Mouse (Mus musculus): ENCODE measurements around the gene Kyat1. TPM values are rescaled to one million over a fixed set of nuclear protein-coding genes. Genes with fewer than 3 reads are reported as not detected.
"Not testable (repeated sequence)": the region's sequence is repeated elsewhere in the genome, so short reads cannot be mapped to it uniquely, and the experiment has no call there.

Gene Kyat1
- polyA plus RNA-seq, 1 experiment from 2014 or later, result 7.6 TPM

- Histone ChIP-seq H3K4me2 (ENCODE audit: low read depth, severe bottlenecking) (no peak overlapping the region), H3K27me3 (ENCODE audit: control insufficient read depth, insufficient read depth, low read length) (no peaks in the 10 kb centered on the region), H3K4me1 (ENCODE audit: control insufficient read depth, insufficient read depth, low read length) (peaks cover 9% of the 10 kb centered on the region), H3K4me3 (ENCODE audit: low read depth, low read length) (no peak overlapping the region), H3K9me3 (ENCODE audit: control insufficient read depth, low read length) (no peaks in the 10 kb centered on the region), H3K27ac (replicated peaks; ENCODE audit: low read depth, low read length) (no peak overlapping the region), H3K9ac (ENCODE audit: low read length) (no peak overlapping the region), H3K36me3 (ENCODE audit: control insufficient read depth, insufficient read depth, low read length) (peaks cover 24% of the 10 kb centered on the region)
- DNase-seq (ENCODE audit: low spot score) (no peak), ATAC-seq (ENCODE audit: insufficient number of reproducible peaks, low FRiP score, low TSS enrichment, low read depth) (no peak)
- 92% methylated on average over 8 of the region's 8 CpGs for WGBS
Observed at GRCm38 (mm10) chr2:30175897-30176296, 29.8 kb downstream of the Kyat1 start.

- Histone ChIP-seq H3K9ac (ENCODE audit: low read length) (no peak overlapping the region), H3K4me2 (ENCODE audit: low read depth, severe bottlenecking) (no peak overlapping the region), H3K27me3 (ENCODE audit: control insufficient read depth, insufficient read depth, low read length) (no peaks in the 10 kb centered on the region), H3K9me3 (ENCODE audit: control insufficient read depth, low read length) (no peaks in the 10 kb centered on the region), H3K27ac (replicated peaks; ENCODE audit: low read depth, low read length) (no peak overlapping the region), H3K4me1 (ENCODE audit: control insufficient read depth, insufficient read depth, low read length) (peaks cover 9% of the 10 kb centered on the region), H3K4me3 (ENCODE audit: low read depth, low read length) (no peak overlapping the region), H3K36me3 (ENCODE audit: control insufficient read depth, insufficient read depth, low read length) (peaks cover 24% of the 10 kb centered on the region)
- DNase-seq (ENCODE audit: low spot score) (no peak), ATAC-seq (ENCODE audit: insufficient number of reproducible peaks, low FRiP score, low TSS enrichment, low read depth) (no peak)
- WGBS, result 95% methylated on average over 20 of the region's 20 CpGs
Observed at GRCm38 (mm10) chr2:30173541-30174240, 32.0 kb downstream of the Kyat1 start.

GRCm38 (mm10) chr2:30171997-30172382, 33.7 kb downstream of the Kyat1 start:
- Histone ChIP-seq H3K4me3 (ENCODE audit: low read depth, low read length) (peak overlapping the region; percentile 73), H3K4me2 (ENCODE audit: low read depth, severe bottlenecking) (peak overlapping the region; percentile 96), H3K9me3 (ENCODE audit: control insufficient read depth, low read length) (no peaks in the 10 kb centered on the region), H3K27me3 (ENCODE audit: control insufficient read depth, insufficient read depth, low read length) (no peaks in the 10 kb centered on the region), H3K36me3 (ENCODE audit: control insufficient read depth, insufficient read depth, low read length) (peaks cover 24% of the 10 kb centered on the region), H3K27ac (replicated peaks; ENCODE audit: low read depth, low read length) (no peak overlapping the region), H3K4me1 (ENCODE audit: control insufficient read depth, insufficient read depth, low read length) (peaks cover 3% of the 10 kb centered on the region), H3K9ac (ENCODE audit: low read length) (peak overlapping the region; percentile 76)
- WGBS, result under 1% methylated on average over 19 of the region's 19 CpGs
- DNase-seq (ENCODE audit: low spot score) (no peak), ATAC-seq (ENCODE audit: insufficient number of reproducible peaks, low FRiP score, low TSS enrichment, low read depth) (0 out of 2 replicates have a peak, but pooled peaks have one; percentile 10)

GRCm38 (mm10) chr2:30171371-30171996, 34.2 kb downstream of the Kyat1 start, which contains the start of gene Endog:
Endog (plus strand) TSS chr2:30171493.
- H3K27ac ChIP-seq (replicated peaks; ENCODE audit: low read depth, low read length), result peak within 1 kb of the TSS; percentile 62
- under 1% methylated on average over 75 of the region's 75 CpGs for WGBS
- no peaks in the 10 kb centered on the region for H3K27me3 ChIP-seq (ENCODE audit: control insufficient read depth, insufficient read depth, low read length)
- H3K4me1 ChIP-seq (ENCODE audit: control insufficient read depth, insufficient read depth, low read length), result peaks cover 3% of the 10 kb centered on the region; the same call in 1 of the 2 replicates
- peak within 1 kb of the TSS; percentile 96 for H3K4me2 ChIP-seq (ENCODE audit: low read depth, severe bottlenecking)
- H3K36me3 ChIP-seq (ENCODE audit: control insufficient read depth, insufficient read depth, low read length), result peaks cover 23% of the 10 kb centered on the region
- peaks cover 5% of the 10 kb centered on the region; the same call in 1 of the 2 replicates for H3K9me3 ChIP-seq (ENCODE audit: control insufficient read depth, low read length)
- H3K9ac ChIP-seq (ENCODE audit: low read length), result peak within 1 kb of the TSS; percentile 76
- ATAC-seq (ENCODE audit: insufficient number of reproducible peaks, low FRiP score, low TSS enrichment, low read depth) (peak; percentile 87), DNase-seq (ENCODE audit: low spot score) (peak; percentile 83)
- peak within 1 kb of the TSS; percentile 73 for H3K4me3 ChIP-seq (ENCODE audit: low read depth, low read length)

GRCm38 (mm10) chr2:30166677-30167076, 39.0 kb downstream of the Kyat1 start:
- Histone ChIP-seq H3K4me1 (ENCODE audit: control insufficient read depth, insufficient read depth, low read length) (no peaks in the 10 kb centered on the region), H3K27ac (replicated peaks; ENCODE audit: low read depth, low read length) (no peak overlapping the region), H3K36me3 (ENCODE audit: control insufficient read depth, insufficient read depth, low read length) (no peaks in the 10 kb centered on the region), H3K27me3 (ENCODE audit: control insufficient read depth, insufficient read depth, low read length) (no peaks in the 10 kb centered on the region), H3K4me2 (ENCODE audit: low read depth, severe bottlenecking) (no peak overlapping the region), H3K9ac (ENCODE audit: low read length) (no peak overlapping the region), H3K4me3 (ENCODE audit: low read depth, low read length) (no peak overlapping the region), H3K9me3 (ENCODE audit: control insufficient read depth, low read length) (peaks cover 5% of the 10 kb centered on the region; the same call in 1 of the 2 replicates)
- 55% methylated on average over 4 of the region's 4 CpGs for whole genome bisulfite sequencing
- DNase-seq (ENCODE audit: low spot score) (no peak), ATAC-seq (ENCODE audit: insufficient number of reproducible peaks, low FRiP score, low TSS enrichment, low read depth) (no peak)

- WGBS, result 50% methylated on average over 9 of the region's 9 CpGs
- Histone ChIP-seq H3K9ac (ENCODE audit: low read length) (no peak overlapping the region), H3K4me1 (ENCODE audit: control insufficient read depth, insufficient read depth, low read length) (no peaks in the 10 kb centered on the region), H3K4me3 (ENCODE audit: low read depth, low read length) (no peak overlapping the region), H3K27ac (replicated peaks; ENCODE audit: low read depth, low read length) (no peak overlapping the region), H3K27me3 (ENCODE audit: control insufficient read depth, insufficient read depth, low read length) (no peaks in the 10 kb centered on the region), H3K4me2 (ENCODE audit: low read depth, severe bottlenecking) (no peak overlapping the region), H3K36me3 (ENCODE audit: control insufficient read depth, insufficient read depth, low read length) (no peaks in the 10 kb centered on the region), H3K9me3 (ENCODE audit: control insufficient read depth, low read length) (peaks cover 5% of the 10 kb centered on the region; the same call in 1 of the 2 replicates)
- no peak for ATAC-seq (ENCODE audit: insufficient number of reproducible peaks, low FRiP score, low TSS enrichment, low read depth)
- DNase-seq (ENCODE audit: low spot score), result no peak
Observed at GRCm38 (mm10) chr2:30164340-30164932, 41.2 kb downstream of the Kyat1 start.

GRCm38 (mm10) chr2:30161809-30162208, 43.8 kb downstream of the Kyat1 start:
- ATAC-seq (ENCODE audit: insufficient number of reproducible peaks, low FRiP score, low TSS enrichment, low read depth) (no peak), DNase-seq (ENCODE audit: low spot score) (peak; percentile 64)
- Histone ChIP-seq H3K27ac (replicated peaks; ENCODE audit: low read depth, low read length) (no peak overlapping the region), H3K4me1 (ENCODE audit: control insufficient read depth, insufficient read depth, low read length) (no peaks in the 10 kb centered on the region), H3K9me3 (ENCODE audit: control insufficient read depth, low read length) (peaks cover 3% of the 10 kb centered on the region; the same call in 1 of the 2 replicates), H3K4me2 (ENCODE audit: low read depth, severe bottlenecking) (no peak overlapping the region), H3K9ac (ENCODE audit: low read length) (no peak overlapping the region), H3K36me3 (ENCODE audit: control insufficient read depth, insufficient read depth, low read length) (no peaks in the 10 kb centered on the region), H3K27me3 (ENCODE audit: control insufficient read depth, insufficient read depth, low read length) (no peaks in the 10 kb centered on the region), H3K4me3 (ENCODE audit: low read depth, low read length) (no peak overlapping the region)

- not testable (repeated sequence) for DNase-seq (ENCODE audit: low spot score); H3K4me3 ChIP-seq (ENCODE audit: low read depth, low read length); H3K4me2 ChIP-seq (ENCODE audit: low read depth, severe bottlenecking); H3K27me3 ChIP-seq (ENCODE audit: control insufficient read depth, insufficient read depth, low read length); H3K9ac ChIP-seq (ENCODE audit: low read length); H3K27ac ChIP-seq (replicated peaks; ENCODE audit: low read depth, low read length); ATAC-seq (ENCODE audit: insufficient number of reproducible peaks, low FRiP score, low TSS enrichment, low read depth); H3K9me3 ChIP-seq (ENCODE audit: control insufficient read depth, low read length); H3K4me1 ChIP-seq (ENCODE audit: control insufficient read depth, insufficient read depth, low read length); H3K36me3 ChIP-seq (ENCODE audit: control insufficient read depth, insufficient read depth, low read length)
- WGBS, result 84% methylated on average over 8 of the region's 10 CpGs
Observed at GRCm38 (mm10) chr2:30159871-30160270, 45.8 kb downstream of the Kyat1 start.
